Mouse (Mus musculus) ES-E14 (cell line): ENCODE measurements around the gene Hist1h2be. TPM values are rescaled to one million over a fixed set of nuclear protein-coding genes. Genes with fewer than 3 reads are reported as not detected.

Source experiments
- DNase-seq: peaks from one replicate; pipeline ENCODE4 v3.0.0-alpha.2; 2013; ENCODE audit warnings: low read depth, low spot score
- H3K27ac ChIP-seq: 2 replicates; pipeline ENCODE4 v1.5.1; 2012; ENCODE audit warnings: low read depth, mild to moderate bottlenecking, low read length, moderate library complexity, mixed read lengths; ENCODE audit not compliant: poor library complexity, insufficient read depth, severe bottlenecking
- H3K36me3 ChIP-seq: 2 replicates; pipeline ENCODE4 v1.6.1; 2012; ENCODE audit warnings: mild to moderate bottlenecking, low read length, moderate library complexity, mixed read lengths; ENCODE audit not compliant: control insufficient read depth, poor library complexity, insufficient read depth, severe bottlenecking
- H3K4me1 ChIP-seq, 2 experiments: fragments of 150-350 bp in 1 of 2; sonication (generic) in 1 of 2; 2 replicates each; pipeline ENCODE4 v1.6.1; 2012; ENCODE audit warnings: low read length in 2 of 2, mild to moderate bottlenecking in 1 of 2, mixed read lengths in 1 of 2; ENCODE audit not compliant: control insufficient read depth in 2 of 2, insufficient read depth in 2 of 2, poor library complexity in 1 of 2
- H3K4me3 ChIP-seq, 2 experiments: fragments of 150-350 bp in 1 of 2; sonication (generic) in 1 of 2; 2 replicates each; pipeline ENCODE4 v1.5.1; 2012; ENCODE audit warnings: low read length in 2 of 2, low read depth in 1 of 2, mild to moderate bottlenecking in 1 of 2, mixed read lengths in 1 of 2; ENCODE audit not compliant: insufficient read depth in 1 of 2, poor library complexity in 1 of 2, severe bottlenecking in 1 of 2
- H3K9ac ChIP-seq: 2 replicates; pipeline ENCODE4 v1.6.1; 2012; ENCODE audit warnings: low read depth, mild to moderate bottlenecking, low read length, mixed read lengths; ENCODE audit not compliant: poor library complexity, insufficient read depth, severe bottlenecking
- H3K9me3 ChIP-seq: fragments of 150-350 bp; sonication (generic); 2 replicates; pipeline ENCODE4 v1.6.1; 2012; ENCODE audit warnings: low read depth, mild to moderate bottlenecking, low read length; ENCODE audit not compliant: control insufficient read depth, insufficient read depth
- CHD2 ChIP-seq: IDR thresholded peaks from 2 replicates; pipeline ENCODE4 v1.6.1; 2014; ENCODE audit warnings: mild to moderate bottlenecking, low read depth, low read length, inconsistent platforms
- HCFC1 ChIP-seq: IDR thresholded peaks from 2 replicates; pipeline ENCODE4 v1.6.1; 2012; ENCODE audit warnings: low read length, inconsistent platforms, borderline replicate concordance; ENCODE audit not compliant: insufficient read depth
- MAFK ChIP-seq: IDR thresholded peaks from 2 replicates; pipeline ENCODE4 v1.6.1; 2014; ENCODE audit warnings: mild to moderate bottlenecking, low read depth, low read length, inconsistent platforms; ENCODE audit not compliant: insufficient read depth
- ZC3H11A ChIP-seq: IDR thresholded peaks from 2 replicates; pipeline ENCODE4 v1.6.1; 2012; ENCODE audit warnings: low read depth, mild to moderate bottlenecking, inconsistent platforms, low read length, borderline replicate concordance
- ZNF384 ChIP-seq: IDR thresholded peaks from 2 replicates; pipeline ENCODE4 v1.6.1; 2012; ENCODE audit warnings: low read depth, low read length, inconsistent platforms
- in situ Hi-C, 2 experiments: fragments of 600-800 bp; cut with MboI; formaldehyde crosslinking; loops; one replicate each; pipeline ENCODE4 v1.15.1; 2025; ENCODE audit warnings: low sequenced_read_pairs in 2 of 2, inconsistent platforms in 1 of 2; ENCODE audit not compliant: unreplicated experiment in 2 of 2
- total RNA-seq: library from RNA; depleted of rRNA; stranded (reverse); fragments of 300-350 nt; gene quantifications from 2 replicates; pipeline ENCODE4 v1.2.3, GENCODE M21; 2012

Hist1h2be gene
- total RNA-seq, 1 experiment: 195 TPM

GRCm38 (mm10) chr13:23554925-23555838 is 65.7 kb downstream of the Hist1h2be start:
- Histone ChIP-seq H3K36me3 (no peaks in the 10 kb centered on the region), H3K9me3 (no peaks in the 10 kb centered on the region), H3K4me3 (peak overlapping the region; percentile 52 to 54), H3K4me1 (0 out of 4 replicates have a peak, but pooled peaks cover 0 to 2% of the 10 kb centered on the region in 2 experiments), H3K9ac (peak overlapping the region; percentile 74), H3K27ac (peak overlapping the region; percentile 90)
- in situ Hi-C loops: loop anchor here (10.0 to 25.0 kb wide), 3 partner anchors 190 to 1818 kb away; partner anchors contain the start of genes Hist1h4j (in 2 of the 2), Hist1h2ag (in 1 of the 2), Hist1h2ah (in 1 of the 2) and Hist1h2bb (in 1 of the 2)
- TF ChIP-seq ZNF384: no peak
- TF ChIP-seq CHD2: no peak
- TF ChIP-seq ZC3H11A: no peak
- TF ChIP-seq MAFK: no peak
- TF ChIP-seq HCFC1: no peak; the same call in 1 of the 2 replicates
- no peak for DNase-seq

DNA sequence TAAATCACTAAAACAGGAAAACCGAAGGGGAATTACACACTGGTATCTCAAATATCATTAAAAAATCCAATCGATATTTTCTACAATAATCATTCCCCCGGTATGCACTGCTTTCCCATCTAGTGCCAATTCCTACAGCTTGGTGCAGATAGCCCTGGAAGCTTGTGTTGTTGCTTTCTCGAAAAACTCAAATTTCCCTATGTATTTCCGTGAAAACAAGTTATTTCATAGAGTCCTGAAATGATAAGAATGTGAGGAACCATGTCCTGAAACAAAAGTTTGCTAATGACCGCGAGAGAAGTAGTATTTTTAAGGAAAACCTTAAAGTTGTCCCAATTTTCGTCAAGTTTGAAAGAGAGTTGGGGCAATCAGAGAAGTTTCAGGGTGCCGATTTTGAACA is 66.5 kb downstream of the Hist1h2be start:
- H3K9ac ChIP-seq: peak overlapping the region; percentile 80; the same call in 1 of the 2 replicates
- TF ChIP-seq HCFC1: no peak
- no peak for TF ChIP-seq ZNF384
- no peak for TF ChIP-seq MAFK
- no peak for TF ChIP-seq ZC3H11A
- no peak for TF ChIP-seq CHD2

DNA sequence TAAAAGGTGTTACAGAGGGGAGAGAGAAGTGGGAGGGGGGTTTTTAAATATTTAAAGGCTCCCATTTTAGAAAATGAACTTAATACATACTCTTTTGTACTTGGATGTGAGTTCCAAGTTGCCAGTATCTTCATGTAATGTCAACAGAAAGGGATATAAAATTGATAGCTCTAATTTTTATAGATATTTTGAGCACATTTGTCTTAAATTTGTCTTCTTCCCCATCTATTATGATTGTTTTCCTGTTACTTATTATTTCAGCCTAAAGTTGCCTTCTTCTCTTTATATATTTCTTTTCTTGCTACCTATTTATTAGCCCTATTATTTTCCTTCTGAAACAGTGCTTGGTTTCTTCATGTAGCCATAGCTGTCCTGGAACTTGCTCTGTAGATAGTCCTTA is 68.0 kb downstream of the Hist1h2be start, which contains the start of gene Hist1h1d:
Gene Hist1h1d (plus strand): TSS at position 301 of the 400 bp plus-strand sequence.
- 0 out of 4 replicates have a peak, but pooled peaks cover 0 to 2% of the 10 kb centered on the region in 2 experiments for H3K4me1 ChIP-seq
- H3K36me3 ChIP-seq: no peaks in the 10 kb centered on the region
- DNase-seq: no peak
- no peaks in the 10 kb centered on the region for H3K9me3 ChIP-seq
- H3K27ac ChIP-seq: peak within 1 kb of the TSS; percentile 63; the same call in 1 of the 2 replicates
- in situ Hi-C loops: loop anchor here (10.0 to 25.0 kb wide), 3 partner anchors 192 to 1816 kb away; partner anchors contain the start of genes Hist1h4j (in 2 of the 2), Hist1h2ag (in 1 of the 2), Hist1h2ah (in 1 of the 2) and Hist1h2bb (in 1 of the 2)
- H3K4me3 ChIP-seq: peak within 1 kb of the TSS in 1 of 2 experiments; percentile 3; a peak in 1 of 4 replicates
- peak within 1 kb of the TSS; percentile 50; the same call in 1 of the 2 replicates for H3K9ac ChIP-seq
- no peak for TF ChIP-seq CHD2
- TF ChIP-seq ZC3H11A: no peak
- no peak for TF ChIP-seq HCFC1
- TF ChIP-seq MAFK: no peak
- TF ChIP-seq ZNF384: no peak

More for the DNA sequence above, 66.5 kb downstream of the Hist1h2be start:
- Histone ChIP-seq H3K4me3 (peak overlapping the region; percentile 23 to 54; a peak in 3 of 4 replicates), H3K27ac (no peak overlapping the region; the same call in 1 of the 2 replicates), H3K36me3 (no peaks in the 10 kb centered on the region), H3K9me3 (no peaks in the 10 kb centered on the region), H3K4me1 (0 out of 4 replicates have a peak, but pooled peaks cover 0 to 2% of the 10 kb centered on the region in 2 experiments)
- no peak for DNase-seq
- in situ Hi-C loops: loop anchor here (10.0 to 25.0 kb wide), 3 partner anchors 190 to 1817 kb away; partner anchors contain the start of genes Hist1h4j (in 2 of the 2), Hist1h2ag (in 1 of the 2), Hist1h2ah (in 1 of the 2) and Hist1h2bb (in 1 of the 2)
